Mouse (Mus musculus) adrenal gland, adult 8-10 months (tissue): ENCODE measurements around the gene Zfp277. TPM values are rescaled to one million over a fixed set of nuclear protein-coding genes. Genes with fewer than 3 reads are reported as not detected.

Source experiments
- DNase-seq: peaks from one replicate; pipeline ENCODE4 v3.0.0; 2022
- total RNA-seq, 4 experiments: library from RNA; stranded (reverse); gene quantifications; 2 replicates each; pipeline ENCODE4 v1.2.4; 2022

Gene Zfp277
- total RNA-seq, 4 experiments from 2014 or later, result 17.9 to 20.4 (median 19.4) TPM

DNA sequence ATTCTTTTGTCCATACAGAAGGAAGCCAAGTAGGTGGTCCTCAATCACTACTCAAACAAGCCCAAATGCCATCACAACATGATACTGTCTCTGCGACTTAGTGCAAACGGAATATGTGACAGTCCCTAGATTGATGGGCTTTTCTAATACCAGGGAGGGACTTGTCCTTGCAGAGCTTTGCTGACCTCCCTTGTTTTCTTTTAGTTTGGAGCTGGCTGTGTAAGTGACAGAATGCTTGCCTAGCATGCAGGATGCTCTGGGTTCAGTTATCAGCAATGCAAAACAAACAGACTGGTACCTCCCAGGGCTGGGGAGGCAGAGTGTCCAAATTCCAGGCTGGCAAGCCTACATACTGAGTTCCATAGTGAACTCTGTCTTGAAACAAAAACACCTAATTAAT, 7.7 kb downstream of the Zfp277 start:
- no peak for DNase-seq

DNA sequence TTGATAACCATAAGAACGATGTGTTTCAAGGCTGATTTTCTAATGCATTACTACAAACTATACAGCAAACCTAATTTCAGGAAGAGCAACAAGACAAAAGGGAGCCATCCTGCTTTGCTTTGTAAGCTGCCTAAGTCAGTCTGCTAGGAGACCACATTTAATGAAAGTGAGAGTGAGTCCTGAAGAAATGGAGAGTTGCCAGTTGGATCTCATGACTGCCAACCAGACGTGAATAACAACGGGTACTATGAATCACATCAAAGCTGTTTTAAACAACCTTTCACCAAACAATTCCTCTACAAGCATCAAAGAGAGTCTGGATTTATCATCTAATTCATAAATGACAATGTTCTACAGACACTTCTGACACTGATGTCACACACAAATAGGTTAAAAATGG, 11.6 kb downstream of the Zfp277 start:
- no peak for DNase-seq

DNA sequence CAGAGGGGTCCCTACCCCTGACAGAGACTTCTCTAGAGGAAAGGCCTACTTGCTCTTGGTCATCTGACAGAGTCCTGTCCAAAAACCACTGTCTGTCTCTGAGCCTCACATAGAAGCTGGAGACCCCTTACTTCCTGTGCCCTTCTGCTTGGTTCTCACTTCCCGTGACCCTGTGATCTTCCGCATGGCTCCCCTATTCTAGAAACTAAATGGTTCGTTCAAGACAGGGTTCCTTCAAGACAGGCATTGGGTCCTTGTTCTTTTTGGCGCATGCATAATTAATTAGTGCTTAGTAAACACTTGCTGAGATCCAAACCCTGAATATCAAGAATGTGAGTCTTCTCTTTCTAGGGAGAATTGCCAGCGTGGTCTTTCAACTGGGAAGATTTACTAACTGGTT, 14.6 kb downstream of the Zfp277 start:
- DNase-seq, result no peak

DNA sequence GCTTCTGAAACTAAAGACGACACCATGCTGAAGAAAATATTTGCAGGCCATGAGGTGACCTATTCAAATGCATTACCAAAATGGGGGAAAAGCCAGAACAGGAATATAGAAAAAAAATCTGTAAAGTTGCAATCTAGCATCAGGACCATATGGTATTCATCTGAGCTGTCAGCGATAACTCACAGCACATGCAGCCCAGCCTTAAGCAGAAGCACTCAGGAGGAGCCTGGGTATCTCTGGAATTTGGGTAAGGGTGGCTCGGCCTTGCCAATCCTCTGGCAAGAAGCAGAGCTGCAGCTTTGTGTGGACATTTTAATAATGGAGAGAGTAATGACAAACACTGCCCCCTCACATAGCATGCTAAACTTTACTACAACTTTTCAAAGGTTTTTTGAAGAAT, 15.7 kb downstream of the Zfp277 start:
- DNase-seq, result no peak

DNA sequence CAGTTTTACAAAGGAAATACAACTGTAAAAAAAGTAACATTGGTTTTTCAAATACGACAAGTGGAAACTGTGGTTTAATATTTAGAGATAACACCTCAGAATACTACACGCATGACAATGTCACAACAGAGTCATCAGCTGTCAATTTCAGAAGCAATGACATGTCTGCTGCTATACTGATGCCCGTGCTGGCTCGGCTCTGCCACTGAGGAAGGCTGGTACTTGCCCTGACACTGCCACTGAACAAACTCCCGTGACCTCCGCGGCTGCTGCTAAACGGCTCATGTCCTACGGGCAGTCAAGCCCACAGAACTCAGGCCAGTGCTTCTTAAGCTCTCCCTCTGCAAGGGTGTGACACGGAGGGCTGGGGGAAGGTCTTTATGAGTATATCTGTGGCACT, 18.1 kb downstream of the Zfp277 start:
- no peak for DNase-seq

DNA sequence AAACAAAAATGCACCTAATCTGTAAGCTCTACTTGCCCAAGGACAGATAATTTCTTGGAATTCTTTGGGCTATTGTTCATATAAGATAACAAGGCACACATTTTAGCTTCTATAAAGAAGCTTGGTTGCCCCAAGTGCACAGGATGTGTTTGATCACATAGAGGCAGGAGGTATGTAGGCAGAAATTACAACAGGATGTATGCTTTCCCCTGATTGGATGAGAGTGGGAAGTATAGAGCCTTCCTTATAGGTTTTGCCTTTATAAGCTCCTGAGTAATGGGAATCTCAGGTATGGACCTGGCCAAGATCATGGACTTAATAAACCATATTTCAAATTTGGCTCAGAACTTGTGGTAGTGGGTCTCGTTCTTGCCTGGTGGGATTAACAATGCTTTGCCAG, 20.7 kb downstream of the Zfp277 start:
- DNase-seq, result no peak

DNA sequence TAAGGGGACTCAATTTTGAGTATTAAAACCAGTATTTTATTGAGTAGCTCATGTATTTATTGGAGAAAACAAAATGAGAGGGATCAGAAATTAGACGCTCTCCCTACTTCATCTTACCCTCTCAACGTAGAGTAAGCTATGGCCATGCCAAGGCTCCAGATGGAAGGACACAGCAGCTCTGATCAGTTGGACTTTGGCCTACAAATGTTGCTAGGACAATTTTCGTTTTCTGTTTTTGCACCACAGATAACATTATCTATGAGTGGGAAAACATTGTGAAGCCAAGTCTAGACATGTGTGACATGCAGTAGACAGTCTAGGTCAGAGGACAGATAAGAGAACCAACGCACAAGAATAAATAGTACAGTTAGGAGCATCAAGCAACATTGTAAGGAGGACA, 28.4 kb downstream of the Zfp277 start:
- no peak for DNase-seq

DNA sequence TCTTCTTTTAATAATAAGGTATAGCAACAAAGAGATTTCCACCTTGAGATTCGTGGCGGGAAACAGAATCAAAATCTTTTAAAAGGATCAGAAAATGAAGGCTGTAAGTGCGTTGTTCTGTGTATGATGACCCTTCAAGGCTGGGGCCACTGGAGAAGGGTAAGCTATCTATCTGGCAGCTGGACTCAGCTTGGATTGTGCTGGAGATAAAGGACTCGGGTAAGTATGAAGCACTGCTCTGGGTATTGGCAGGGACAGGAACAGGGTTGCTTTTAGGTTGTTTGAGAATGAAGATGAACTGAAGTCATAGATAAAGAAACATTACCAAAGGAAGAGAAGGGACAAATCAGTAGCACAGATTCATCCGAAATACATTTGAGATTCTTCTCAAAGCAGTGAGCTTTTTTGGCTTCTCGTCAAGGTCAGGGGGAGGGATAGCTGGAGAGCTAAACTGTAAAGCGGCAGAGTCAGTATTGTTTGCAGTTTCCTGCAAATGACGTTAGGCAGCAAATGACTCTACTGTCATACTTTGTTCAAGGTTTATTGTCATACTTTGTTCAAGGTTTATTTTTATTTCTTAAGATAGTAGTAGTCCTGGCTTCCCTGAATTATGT, 30.3 kb downstream of the Zfp277 start:
- peak; percentile 35 for DNase-seq

DNA sequence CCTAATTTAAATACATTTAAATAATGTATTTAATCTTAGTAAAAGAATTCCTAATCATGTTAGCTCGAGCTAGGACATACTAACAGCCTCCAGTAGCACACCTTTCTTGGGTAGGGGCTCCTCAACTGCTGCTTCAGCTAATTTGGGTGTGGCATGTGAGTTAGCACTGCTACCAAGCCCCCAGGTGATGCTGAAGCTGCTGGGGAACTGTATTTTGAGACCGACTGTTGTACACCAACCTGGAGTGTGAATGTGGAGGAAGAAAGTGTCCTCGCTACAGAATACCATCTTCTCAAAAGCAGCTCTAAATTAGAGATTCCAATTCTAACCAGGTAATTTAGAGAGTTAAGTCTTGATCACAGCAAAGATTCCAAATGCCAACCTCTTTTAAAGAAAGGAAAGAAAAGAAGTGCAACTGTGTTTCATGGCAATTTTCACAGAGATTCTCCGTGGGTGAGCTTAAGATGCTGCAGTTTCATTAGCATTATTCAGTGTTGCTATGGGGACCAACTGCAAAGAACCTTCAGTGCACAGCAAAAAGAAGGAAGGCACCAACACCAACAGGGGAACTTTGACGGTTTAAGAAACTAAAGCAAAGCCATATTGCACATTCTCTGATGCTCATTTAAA, 30.9 kb downstream of the Zfp277 start:
- no peak for DNase-seq

DNA sequence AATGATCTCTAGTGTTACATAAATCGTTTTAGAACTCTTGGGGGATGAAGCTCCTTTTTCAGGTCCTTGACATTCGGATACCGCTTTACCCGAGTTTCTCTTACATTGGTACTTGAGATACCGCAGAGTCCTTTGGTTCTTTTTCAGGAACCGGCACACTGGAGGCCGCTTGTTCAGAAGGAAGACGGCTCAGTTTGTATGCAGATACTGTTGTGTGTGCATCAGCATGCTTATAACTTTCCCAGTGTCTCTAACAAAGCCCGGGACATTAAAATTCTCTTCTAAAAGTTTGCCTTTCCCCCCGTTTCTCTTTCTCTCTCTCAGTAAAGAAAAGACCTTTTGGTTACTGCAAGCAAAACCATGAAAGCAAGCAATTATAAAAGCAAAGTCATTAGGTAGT, 45.9 kb downstream of the Zfp277 start:
- no peak for DNase-seq

DNA sequence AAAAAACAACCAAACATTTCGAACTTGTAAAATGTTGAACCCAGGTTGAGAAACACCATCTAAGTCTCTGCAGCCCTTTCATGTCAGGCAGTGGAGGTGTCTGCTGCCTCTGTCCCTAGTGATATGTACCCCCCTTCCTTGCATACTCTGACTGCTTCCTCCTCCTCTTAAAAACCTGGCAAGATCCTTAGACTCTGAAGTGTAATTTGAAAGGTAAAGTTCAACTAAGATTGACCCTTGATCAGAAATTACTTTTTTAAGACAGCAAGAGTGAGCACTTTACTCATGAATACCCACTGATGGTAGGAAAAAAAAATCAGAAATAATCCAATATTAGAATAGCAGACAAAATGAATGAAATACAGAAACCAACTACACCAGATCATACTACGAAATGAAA, 46.3 kb downstream of the Zfp277 start:
- no peak for DNase-seq

DNA sequence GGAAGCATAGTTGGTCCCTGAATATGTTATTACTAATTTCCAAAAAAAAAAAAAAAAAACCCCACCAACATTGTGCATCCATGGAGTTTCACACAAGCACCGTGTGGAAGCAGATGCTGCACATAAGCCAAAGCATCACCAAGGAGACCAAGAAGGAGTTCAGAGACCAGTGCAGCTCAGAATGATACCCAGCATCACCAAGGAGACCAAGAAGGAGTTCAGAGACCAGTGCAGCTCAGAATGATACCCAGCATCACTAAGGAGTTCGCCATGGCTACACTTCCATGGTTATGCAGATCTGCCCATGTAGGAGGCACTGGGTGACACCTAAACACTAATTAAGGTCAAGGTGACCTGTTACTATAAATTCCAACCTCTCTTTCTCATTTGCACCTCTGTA, 46.8 kb downstream of the Zfp277 start:
- no peak for DNase-seq

DNA sequence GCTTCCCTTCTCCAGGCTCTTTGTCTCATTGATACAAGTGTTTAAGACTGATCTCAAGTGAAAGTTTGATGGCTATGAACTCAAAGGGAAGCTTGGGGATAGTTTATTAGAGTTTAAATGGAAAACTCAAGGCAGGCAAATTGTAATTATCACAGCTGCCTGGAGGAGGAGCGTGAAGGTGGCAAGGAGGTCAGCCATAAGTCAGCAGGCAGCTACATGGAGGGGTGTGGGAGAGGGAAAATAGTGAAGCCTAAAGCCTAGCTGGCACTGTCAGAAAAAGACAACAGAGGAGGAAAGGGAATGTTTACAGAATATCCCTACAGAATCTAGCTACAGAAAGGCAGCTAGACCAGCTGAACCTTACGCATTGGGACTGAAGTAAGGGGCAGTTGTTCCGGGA, 52.8 kb downstream of the Zfp277 start:
- no peak for DNase-seq

DNA sequence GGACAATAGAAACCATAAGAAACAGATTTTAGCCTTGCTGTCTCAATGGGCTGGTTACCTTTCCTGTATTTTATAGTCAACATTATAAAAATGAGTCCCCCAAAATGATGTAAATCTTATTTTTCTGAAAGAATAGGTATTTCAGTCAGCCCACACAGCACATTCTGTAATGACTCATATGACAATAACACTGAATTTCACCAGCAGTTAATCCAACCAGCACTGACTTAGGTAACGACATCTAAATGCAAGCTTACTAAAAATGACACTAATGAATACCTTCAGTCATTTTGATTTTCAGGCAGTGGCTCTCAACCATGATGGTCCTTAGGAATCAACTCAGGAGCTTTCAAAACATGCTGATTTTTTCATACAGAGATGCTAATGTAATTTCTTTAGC, 54.4 kb downstream of the Zfp277 start:
- no peak for DNase-seq

DNA sequence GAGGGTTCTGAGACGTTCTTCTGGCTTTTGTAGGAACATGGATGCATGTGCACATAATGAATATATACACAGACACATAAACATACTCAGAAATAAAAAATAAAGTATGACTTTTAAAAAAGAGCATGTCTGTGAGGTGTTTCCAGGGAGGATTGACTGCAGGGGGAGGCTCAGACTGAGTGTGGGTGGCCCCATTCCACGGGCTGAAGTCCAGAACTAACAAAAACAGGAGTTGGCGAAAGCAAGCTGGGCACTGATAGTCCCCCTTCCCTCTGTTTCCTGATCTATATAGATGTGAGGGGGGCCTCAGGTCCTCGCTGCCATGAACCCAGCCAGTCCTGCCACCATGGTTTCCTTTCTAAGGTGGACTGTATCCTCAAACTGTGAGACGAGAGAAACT, 57.9 kb downstream of the Zfp277 start:
- no peak for DNase-seq

DNA sequence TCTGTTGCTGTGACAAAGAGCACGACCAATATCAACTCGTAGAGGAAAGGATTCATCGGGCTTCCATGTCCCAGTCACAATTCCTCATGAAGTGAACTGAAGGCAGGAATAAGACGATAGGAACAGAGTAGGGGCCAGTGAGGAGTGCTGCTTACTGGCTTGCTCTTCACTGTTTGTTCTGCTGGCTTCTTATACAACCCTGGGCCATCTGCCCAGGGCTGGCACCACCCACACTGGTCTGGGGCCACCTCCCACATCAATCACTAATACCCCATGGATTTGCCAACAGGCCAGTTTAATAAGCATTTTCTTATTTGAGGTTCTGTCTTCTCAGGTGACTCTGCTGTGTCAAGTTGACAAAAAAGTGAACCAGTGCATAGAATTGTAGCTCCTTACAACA, 60.4 kb downstream of the Zfp277 start:
- no peak for DNase-seq

DNA sequence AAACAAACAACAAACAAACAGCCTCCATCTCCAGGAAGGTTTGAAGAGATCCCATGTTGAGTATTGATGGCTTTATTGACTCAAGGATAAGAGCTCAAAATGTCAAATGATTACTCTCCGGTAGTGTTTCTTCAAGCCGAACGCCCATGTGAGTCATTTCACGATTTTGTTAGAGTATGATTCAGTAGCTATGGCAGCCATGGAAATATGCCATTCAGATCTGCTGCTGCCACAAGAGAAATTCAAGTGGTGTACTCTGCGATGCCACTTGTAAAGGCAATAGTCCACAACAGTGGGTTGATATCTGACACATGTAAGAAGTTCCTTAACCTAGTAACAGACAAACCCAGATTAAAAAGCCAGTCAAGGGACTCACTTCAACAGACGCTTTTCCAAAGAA, 62.0 kb downstream of the Zfp277 start:
- DNase-seq, result no peak

DNA sequence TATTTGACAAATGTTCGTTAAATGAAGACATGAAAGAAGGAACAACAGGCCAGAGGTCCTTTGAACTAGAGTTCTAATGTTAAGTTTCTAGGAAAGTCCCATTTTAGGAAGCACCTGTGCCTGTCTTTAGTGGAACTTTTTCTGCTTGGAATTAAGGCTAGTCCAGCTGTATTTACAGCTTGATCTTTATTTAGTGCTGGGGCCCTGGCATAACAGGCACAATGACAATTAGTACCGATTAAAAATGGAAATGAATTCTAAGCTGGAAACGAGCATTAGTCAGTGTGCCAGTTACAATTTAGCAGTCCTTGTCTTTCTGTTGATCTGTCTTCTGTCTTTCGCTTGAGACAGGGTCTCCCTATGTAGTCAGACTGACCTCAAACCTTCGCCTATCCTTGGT, 63.2 kb downstream of the Zfp277 start:
- no peak for DNase-seq

DNA sequence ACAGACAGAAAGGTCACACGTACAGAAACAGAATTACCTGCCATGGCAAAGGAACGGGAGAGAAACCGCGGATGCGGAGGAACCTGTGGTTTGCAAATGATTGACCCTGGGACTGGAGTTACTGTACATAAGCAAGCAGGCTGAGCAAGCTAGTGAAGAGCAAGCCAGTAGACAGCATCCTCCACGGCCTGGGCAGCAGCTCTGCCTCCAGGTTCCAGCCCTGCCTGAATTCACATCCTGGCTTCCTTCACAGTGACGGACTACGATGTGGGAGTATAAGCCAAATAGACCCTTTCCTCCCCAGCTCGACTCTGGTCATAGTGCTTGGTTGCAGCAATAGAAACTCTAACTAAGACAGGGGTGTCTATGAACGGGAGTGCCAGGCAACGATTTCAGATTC, 63.9 kb downstream of the Zfp277 start:
- no peak for DNase-seq

DNA sequence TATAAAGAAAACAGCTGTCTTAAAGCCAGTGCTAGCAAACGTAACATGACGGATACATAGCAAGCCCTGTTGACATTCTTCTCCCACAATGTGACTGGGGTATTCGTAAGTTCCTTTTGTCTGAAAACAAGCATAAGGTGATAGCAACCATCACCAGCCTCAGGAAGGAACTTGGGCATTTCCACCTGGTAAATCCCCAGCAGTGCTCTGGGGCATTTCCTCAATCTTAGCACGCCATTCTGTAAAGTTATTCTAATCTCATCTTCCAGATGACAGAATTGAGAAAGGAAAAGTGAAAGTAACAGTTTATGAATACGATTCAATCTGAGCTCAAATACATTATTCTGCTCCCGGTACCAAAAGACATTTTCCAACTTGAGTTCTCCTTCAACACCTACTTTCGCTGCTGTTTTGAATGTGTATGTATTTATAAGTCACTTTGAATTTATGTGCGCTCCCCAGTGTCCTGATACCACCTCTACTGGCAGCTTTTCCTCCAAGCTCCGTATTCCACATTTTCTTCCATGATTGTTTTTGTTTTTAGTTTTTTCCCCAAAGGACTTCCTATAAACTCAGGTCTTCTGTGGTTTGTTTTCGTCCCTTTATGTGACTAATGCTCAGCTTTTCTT, 64.4 kb downstream of the Zfp277 start:
- no peak for DNase-seq

DNA sequence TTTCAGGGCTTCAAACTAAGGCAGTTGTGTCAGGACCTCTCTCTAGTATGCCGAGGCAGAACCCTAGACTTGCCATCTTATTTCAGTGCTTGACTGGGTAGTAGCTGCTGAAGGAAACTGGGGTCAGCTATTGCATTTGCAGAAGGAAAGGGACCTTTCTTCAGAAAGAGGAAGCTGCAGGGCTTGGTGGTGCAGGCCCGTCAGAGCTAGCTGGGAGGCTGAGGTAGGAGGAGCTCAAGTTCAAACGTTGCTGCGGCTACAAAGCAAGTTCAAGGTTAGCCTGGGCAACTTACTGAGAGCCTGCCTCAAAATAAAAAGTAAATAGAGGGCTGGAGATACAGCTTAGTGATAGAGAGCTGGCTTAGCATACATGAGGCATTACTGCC, 66.2 kb downstream of the Zfp277 start:
- no peak for DNase-seq

DNA sequence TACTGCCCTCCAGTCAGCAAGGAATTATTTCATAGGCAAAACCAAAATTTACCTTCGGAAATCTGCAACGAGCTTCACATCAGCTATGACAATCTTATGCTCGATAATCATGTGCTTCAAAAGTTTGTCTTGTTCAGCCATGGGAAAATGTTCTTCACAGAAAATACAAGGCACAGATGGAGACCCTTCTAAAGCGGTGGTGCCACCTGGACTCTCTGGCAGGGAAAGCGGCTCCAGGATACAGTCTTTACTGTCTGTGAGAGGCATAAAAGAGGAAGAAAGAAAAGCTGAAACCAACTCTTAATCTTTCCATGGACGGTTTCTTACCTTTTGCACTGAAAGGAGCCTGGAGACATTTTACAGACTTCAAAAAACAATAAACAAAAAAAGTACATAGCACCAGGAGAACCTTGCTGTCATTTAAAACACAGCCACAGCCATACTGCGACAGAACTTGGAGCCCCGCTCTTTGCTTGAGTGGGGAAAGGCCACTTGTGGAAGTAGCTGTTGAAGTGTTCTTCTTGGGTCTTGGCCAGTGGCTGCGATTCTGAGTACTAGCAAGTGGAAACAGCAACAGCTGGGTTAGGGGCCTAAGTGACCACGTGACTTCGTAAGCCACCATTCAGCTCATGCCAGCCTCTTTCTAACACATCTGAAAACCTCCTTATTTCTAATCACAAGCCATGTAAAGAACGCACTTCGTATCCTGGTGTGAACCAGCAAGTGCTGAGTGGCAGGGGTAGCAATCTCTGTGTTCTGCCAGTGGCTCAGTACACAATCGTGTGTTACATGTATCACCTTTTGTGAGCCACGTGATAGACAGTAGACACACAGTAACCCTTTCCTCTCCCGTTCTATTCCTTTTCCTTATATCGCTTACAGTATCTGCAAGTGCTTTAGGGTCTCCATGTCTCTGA, 66.8 kb downstream of the Zfp277 start:
- DNase-seq, result no peak

DNA sequence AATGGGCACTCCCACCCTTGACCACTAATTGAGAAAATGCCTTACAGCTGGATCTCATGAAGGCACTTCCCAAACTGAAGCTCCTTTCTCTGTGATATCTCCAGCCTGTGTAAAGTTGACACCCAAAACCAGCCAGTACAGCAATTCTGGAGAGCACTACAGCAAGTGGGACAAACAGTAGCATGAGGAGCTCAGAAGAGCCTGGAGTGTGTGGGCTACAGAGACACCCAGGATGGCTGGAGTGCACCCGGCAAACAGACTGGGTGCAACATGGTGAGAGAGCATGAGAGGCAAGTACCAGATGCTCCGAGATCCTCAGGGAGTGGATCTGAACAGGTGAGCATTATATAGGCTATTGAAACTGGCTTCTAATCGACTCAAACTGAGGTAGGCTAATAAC, 93.8 kb downstream of the Zfp277 start:
- DNase-seq, result no peak
